Mouse (Mus musculus): ENCODE results near the gene Zdhhc15.
A peak's percentile ranks its signal among the peaks of the same experiment; 100 is the strongest.
"Not testable (repeated sequence)": the region's sequence is repeated elsewhere in the genome, so short reads cannot be mapped to it uniquely, and the experiment has no call there.

Gene Zdhhc15

DNA sequence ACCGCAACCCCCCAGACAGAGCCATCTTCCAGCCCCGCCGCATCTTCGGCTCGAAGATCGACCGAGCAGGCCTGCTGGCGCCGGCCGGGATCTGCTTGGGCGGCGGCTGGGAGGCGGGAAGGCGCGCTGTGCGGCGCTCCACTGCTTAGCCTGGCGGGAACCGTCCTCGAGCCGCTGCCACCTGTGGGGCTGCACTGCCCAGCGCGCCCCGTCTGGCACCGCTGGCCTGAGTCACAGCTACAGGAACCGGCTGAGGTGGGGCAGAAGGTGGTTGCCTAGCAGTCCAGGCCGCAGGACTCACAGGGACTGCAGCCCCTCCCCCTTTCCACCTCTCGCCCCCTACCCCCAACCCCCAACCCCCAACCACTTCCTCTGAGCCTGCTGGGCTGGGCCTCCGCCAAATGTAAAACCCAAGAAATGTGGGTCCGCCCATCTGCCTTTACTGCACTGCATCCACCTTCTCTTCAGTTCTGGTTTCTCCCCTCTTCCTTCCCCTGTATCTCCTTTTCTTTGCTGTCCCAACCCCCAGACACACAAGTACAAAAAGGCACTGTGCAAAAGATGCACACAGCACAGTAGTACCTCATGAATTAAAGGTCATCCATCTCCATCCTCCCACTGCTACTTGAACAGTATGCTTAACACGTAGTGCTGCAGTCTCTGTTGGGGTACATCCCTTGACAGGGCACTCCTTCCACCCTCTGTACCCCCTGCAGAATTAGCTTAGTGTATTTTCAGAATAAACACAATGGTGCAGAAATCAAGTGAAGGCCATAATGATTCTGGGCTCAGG is at the start of gene Zdhhc15:
Gene Zdhhc15, minus strand, starts transcription at position 308 of the 793 bp plus-strand sequence.
- peak in 1 of 2 experiments; percentile 33 for DNase-seq

- DNase-seq = no peak
Measured at GRCm38 (mm10) chrX:104707935-104708334, 37.1 kb upstream of the Zdhhc15 start.

DNA sequence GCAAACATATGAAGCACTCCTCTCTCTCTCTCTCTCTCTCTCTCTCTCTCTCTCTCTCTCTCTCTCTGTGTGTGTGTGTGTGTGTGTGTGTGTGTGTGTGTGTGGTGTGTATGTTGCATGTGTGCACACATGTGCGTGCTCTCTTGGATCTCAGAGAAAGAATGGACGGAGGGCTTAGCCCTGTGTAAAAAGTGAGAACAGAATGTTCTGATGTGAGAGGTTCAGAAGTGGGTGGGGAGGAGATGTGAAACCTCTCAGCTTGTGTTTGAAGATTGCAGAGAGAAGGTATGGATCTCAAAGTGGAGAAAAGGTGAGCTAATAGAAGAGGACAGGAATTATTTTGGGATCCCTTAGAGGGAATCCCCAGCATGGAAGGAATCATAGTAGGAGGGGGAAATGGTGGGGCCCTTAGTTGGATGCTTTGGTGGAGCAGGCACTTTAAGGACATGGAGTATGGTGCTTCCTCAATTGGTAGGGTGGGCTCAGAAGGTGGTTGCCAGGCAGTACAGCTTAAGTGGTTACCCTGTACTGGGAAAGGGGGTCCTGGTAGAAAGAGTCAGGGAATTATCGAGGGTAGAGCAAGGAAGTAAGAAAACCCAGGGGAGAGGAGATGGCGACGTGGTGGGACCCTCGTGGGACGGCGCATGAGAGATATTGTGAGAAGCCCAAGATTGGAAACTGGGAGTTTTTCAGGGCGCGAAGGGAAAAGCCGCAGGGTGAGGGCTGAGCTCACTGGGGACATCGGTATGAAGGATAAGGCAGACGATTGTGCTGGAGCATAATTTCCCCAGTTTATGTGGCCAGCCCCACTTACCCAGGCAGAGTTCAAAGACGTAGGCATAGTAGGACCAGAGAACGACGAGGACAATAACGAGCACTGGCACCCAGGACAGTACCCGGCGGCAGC is 761 bp downstream of the Zdhhc15 start:
- DNase-seq = no peak

GRCm38 (mm10) chrX:104656976-104657375 is 13.9 kb downstream of the Zdhhc15 start:
- DNase-seq = no peak

DNA sequence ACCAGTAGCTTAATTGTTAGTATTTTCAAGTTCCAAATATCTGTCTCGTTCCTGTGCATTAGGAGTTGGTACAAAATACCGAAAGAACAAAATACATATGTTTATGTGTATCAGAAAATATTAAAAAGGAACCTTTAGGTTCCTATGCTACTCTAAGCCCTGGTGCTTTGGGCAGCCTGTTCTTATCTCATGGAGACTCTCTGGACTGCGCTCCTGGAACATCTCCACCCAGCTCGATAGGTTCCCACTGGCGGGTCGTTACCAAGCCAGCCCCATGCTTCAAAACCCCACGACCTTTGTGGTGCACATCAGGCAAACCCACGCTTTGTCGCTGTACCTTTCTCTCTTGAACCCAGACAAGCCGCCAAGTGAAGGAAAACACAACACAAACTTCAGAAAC is 58.3 kb downstream of the Zdhhc15 start:
- no peak for DNase-seq

- DNase-seq = not testable (repeated sequence)
Measured at GRCm38 (mm10) chrX:104603738-104604430, 67.0 kb downstream of the Zdhhc15 start.

- DNase-seq = not testable (repeated sequence)
Measured at GRCm38 (mm10) chrX:104602168-104602859, 68.5 kb downstream of the Zdhhc15 start.

- no peak for DNase-seq
Measured at GRCm38 (mm10) chrX:104573946-104574345, 96.9 kb downstream of the Zdhhc15 start.

DNA sequence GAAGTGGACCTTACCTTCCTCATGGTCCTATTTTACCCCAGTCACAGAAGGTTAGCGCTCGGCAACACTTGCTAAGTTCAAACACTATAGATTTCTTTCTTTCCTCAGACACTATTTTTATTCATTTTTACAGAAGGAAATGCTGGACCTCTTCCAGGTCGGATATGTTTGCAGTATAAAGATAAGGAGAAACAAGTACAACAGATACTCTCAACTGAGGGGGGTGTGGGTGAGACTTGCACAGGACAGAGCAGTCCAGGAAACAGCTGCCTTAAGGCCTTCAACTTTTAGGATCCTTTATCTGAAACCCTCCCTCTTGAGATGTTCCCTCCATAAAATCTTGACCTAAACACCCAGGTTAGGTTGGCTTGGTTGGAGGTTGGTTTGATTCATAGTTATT is 103.4 kb downstream of the Zdhhc15 start:
- no peak for DNase-seq

DNA sequence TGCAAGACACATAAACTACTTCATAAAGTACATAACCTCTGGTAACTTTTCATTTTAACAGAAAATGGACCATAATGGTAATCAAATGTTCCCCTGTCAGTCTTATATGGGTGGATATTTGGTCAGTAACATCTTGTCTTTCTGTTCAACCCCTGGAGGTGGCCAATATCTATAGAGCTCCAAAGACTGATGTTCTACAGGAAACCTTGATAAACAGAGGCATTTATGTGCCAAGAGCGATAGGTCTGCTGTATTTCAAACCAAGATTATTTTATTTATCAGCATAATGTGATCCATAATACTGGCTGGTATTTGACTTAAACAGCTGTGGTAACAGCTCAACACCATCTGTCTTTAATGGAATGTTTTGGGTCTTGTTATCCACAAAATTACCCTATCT is 125.6 kb downstream of the Zdhhc15 start:
- DNase-seq = no peak

DNA sequence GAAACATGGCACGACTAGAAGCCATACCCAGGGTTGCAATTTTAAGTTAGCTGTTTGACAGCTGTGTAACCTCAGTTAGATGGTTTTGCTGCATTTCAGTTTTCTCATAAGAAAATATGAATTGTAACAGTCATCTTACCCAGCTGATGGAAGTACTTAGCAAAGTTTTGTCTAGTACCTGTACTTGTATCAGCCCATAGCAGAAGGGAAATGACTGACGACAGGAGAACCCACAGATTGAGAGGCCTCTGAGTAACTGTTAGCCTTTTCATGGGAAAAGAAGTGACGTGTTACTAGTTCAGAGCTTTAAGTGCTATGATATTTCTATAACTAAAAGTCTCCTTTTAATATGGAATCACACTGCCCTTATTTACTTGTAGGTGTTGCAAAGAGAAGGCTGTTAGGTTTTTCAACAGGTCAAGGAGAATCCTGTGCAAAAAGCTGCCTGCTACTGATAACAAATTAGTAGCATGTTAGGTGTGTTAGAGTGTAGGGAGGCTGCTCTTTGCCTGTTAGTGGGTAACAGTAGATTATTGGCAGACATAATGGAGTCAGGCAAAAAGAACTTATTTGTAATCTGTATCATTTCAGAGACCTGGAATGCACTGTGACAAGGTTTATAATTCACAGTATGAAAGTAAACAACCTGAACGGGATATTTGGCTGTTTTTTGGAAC is 126.8 kb downstream of the Zdhhc15 start:
- DNase-seq = no peak

DNA sequence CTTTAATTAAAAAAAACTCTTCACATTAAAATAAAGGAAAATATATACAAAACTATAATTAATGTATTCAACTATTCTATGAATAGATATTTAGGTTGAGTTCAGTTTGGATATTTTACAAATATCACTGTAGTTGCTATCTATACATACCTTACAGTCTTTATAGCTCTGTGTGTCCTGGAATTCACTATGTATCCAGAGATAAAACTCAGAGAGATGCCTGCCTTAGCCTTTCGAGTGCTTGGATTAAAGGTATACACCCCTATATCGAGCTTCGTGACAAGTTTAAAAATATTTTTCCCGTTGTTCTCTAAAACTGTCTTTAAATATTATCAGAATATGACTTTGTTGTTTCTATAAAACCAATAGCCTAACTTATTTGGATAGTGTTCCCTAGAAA is 128.2 kb downstream of the Zdhhc15 start:
- no peak for DNase-seq

DNA sequence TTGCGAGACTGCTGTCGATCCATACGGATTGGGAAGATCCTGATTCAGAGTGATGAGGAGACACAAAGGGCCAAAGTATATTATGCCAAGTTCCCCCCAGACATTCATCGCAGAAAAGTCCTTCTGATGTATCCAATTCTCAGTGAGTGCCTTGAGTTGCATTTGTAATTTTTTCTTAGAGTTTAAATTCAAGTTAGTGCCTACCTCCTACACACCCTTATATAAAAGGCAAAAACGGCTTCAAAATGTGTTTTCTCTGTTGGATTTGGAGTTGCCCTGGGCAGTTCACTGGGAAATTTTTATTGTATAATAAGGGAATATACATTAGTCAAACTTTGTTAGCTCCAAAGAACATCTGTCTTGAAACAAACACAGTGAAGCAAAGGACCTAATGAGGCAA is 169.1 kb downstream of the Zdhhc15 start:
- no peak for DNase-seq

GRCm38 (mm10) chrX:104489626-104490355 is 181.1 kb downstream of the Zdhhc15 start:
- DNase-seq = no peak

DNA sequence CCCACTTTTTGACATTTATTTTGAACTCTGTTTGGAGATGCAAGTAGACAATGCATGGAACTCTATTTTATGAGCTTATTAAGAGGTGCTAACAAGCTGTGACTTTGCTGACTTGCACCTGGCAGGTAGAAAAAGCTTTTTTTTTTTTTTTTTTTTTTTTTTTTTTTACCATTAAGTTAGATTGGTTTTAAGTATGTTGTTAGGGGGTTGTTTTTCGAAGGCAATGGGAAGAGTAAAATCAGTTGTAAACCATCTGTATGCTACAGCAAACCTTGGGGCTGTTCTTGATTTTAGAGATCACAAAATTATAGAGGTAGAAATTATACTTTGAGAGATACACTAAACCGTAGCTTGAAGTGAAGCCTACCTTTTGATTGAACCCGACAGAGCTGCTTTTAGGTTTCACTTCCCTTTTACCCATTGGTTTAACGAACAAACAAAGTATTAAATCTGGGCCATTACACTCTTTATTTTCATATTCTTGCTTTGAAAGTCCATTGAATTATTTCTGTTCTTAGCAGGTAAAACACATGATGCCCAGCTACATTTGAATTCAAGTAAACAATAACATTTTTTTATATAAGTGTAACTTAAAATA is 181.9 kb downstream of the Zdhhc15 start:
- no peak for DNase-seq

DNA sequence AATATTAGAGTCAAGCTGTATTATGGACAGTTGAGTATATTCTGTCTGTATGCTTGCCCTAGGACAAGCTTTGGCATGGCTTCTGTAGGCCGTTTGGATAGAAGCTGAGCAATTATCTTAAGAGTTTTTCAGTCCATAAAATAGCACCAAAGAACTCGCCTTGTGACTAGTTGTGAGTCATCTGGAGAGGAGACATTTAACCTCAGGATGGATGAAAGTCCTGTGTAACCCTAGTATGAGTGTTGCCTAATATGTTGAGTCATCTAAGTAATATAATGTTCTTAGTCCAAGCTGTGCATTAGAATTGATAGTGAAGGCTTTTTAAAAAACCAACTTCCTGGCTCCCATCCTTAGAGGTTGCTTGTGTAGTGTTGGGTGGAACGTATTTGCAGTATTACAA is 182.8 kb downstream of the Zdhhc15 start:
- DNase-seq = no peak
